Mouse (Mus musculus): ENCODE results near the gene Nhsl1. TPM values are rescaled to one million over a fixed set of nuclear protein-coding genes. Genes with fewer than 3 reads are reported as not detected.

Nhsl1 gene
- polyA plus RNA-seq, 1 experiment from 2014 or later = 10.6 TPM

GRCm38 (mm10) chr10:18468396-18468795, 149.6 kb downstream of the Nhsl1 start:
- Histone ChIP-seq H3K9me3 (no peaks in the 10 kb centered on the region), H3K4me3 (no peak overlapping the region), H3K27ac (no peak overlapping the region), H3K36me3 (peaks cover 12% of the 10 kb centered on the region; the same call in 1 of the 2 replicates), H3K27me3 (ENCODE audit: insufficient read depth, poor library complexity, severe bottlenecking) (no peaks in the 10 kb centered on the region), H3K4me1 (peaks cover 24% of the 10 kb centered on the region)
- WGBS = 46% methylated on average over 4 of the region's 4 CpGs
- DNase-seq (ENCODE audit: low spot score) = no peak

- peaks cover 23% of the 10 kb centered on the region for H3K4me1 ChIP-seq
Measured at GRCm38 (mm10) chr10:18469279-18470135, 150.7 kb downstream of the Nhsl1 start.

GRCm38 (mm10) chr10:18470351-18471060, 151.7 kb downstream of the Nhsl1 start:
- WGBS = 53% methylated on average over 20 of the region's 20 CpGs
- DNase-seq (ENCODE audit: low spot score) = no peak
- Histone ChIP-seq H3K4me3 (no peak overlapping the region), H3K36me3 (peaks cover 15% of the 10 kb centered on the region; the same call in 1 of the 2 replicates), H3K9me3 (no peaks in the 10 kb centered on the region), H3K27me3 (ENCODE audit: insufficient read depth, poor library complexity, severe bottlenecking) (no peaks in the 10 kb centered on the region), H3K4me1 (peaks cover 21% of the 10 kb centered on the region), H3K27ac (no peak overlapping the region)

More at GRCm38 (mm10) chr10:18469279-18470135, 150.7 kb downstream of the Nhsl1 start:
- WGBS = under 1% methylated on average over 17 of the region's 17 CpGs
- Histone ChIP-seq H3K4me3 (peak overlapping the region; percentile 47), H3K27me3 (ENCODE audit: insufficient read depth, poor library complexity, severe bottlenecking) (no peaks in the 10 kb centered on the region), H3K27ac (peak overlapping the region; percentile 36; the same call in 1 of the 2 replicates), H3K36me3 (peaks cover 15% of the 10 kb centered on the region; the same call in 1 of the 2 replicates), H3K9me3 (no peaks in the 10 kb centered on the region)
- DNase-seq (ENCODE audit: low spot score) = no peak

- no peak overlapping the region for H3K4me3 ChIP-seq
- H3K9me3 ChIP-seq = no peaks in the 10 kb centered on the region
- peaks cover 18% of the 10 kb centered on the region for H3K4me1 ChIP-seq
- 83% methylated on average over 5 of the region's 5 CpGs for WGBS
- no peak overlapping the region for H3K27ac ChIP-seq
- H3K27me3 ChIP-seq (ENCODE audit: insufficient read depth, poor library complexity, severe bottlenecking) = no peaks in the 10 kb centered on the region
- H3K36me3 ChIP-seq = peaks cover 15% of the 10 kb centered on the region; the same call in 1 of the 2 replicates
- DNase-seq (ENCODE audit: low spot score) = no peak
Measured at GRCm38 (mm10) chr10:18471648-18472047, 152.9 kb downstream of the Nhsl1 start.

GRCm38 (mm10) chr10:18475126-18475525, 156.3 kb downstream of the Nhsl1 start:
- WGBS = 85% methylated on average over 6 of the region's 6 CpGs
- Histone ChIP-seq H3K27ac (no peak overlapping the region), H3K36me3 (peaks cover 14% of the 10 kb centered on the region; the same call in 1 of the 2 replicates), H3K4me3 (no peak overlapping the region), H3K9me3 (no peaks in the 10 kb centered on the region), H3K27me3 (ENCODE audit: insufficient read depth, poor library complexity, severe bottlenecking) (no peaks in the 10 kb centered on the region), H3K4me1 (no peaks in the 10 kb centered on the region; the same call in 1 of the 2 replicates)
- DNase-seq (ENCODE audit: low spot score) = no peak

- H3K4me3 ChIP-seq = no peak overlapping the region
- no peak overlapping the region for H3K27ac ChIP-seq
- no peak for DNase-seq (ENCODE audit: low spot score)
- peaks cover 6% of the 10 kb centered on the region; the same call in 1 of the 2 replicates for H3K36me3 ChIP-seq
- H3K4me1 ChIP-seq = peaks cover 8% of the 10 kb centered on the region
- H3K9me3 ChIP-seq = no peaks in the 10 kb centered on the region
- no peaks in the 10 kb centered on the region for H3K27me3 ChIP-seq (ENCODE audit: insufficient read depth, poor library complexity, severe bottlenecking)
- WGBS = 84% methylated on average over 4 of the region's 4 CpGs
Measured at GRCm38 (mm10) chr10:18478294-18478693, 159.5 kb downstream of the Nhsl1 start.

- H3K27ac ChIP-seq = no peak overlapping the region
- WGBS = 80% methylated on average over 3 of the region's 3 CpGs
Measured at GRCm38 (mm10) chr10:18479285-18479684, 160.5 kb downstream of the Nhsl1 start.

GRCm38 (mm10) chr10:18480836-18481235, 162.1 kb downstream of the Nhsl1 start:
- H3K4me1 ChIP-seq = peaks cover 8% of the 10 kb centered on the region
- H3K27me3 ChIP-seq (ENCODE audit: insufficient read depth, poor library complexity, severe bottlenecking) = no peaks in the 10 kb centered on the region
- no peak overlapping the region for H3K4me3 ChIP-seq
- WGBS = 91% methylated on average over 10 of the region's 10 CpGs
- H3K36me3 ChIP-seq = peaks cover 2% of the 10 kb centered on the region; the same call in 1 of the 2 replicates
- no peak for DNase-seq (ENCODE audit: low spot score)
- H3K27ac ChIP-seq = no peak overlapping the region
- no peaks in the 10 kb centered on the region for H3K9me3 ChIP-seq

More at GRCm38 (mm10) chr10:18479285-18479684, 160.5 kb downstream of the Nhsl1 start:
- Histone ChIP-seq H3K36me3 (peaks cover 2% of the 10 kb centered on the region; the same call in 1 of the 2 replicates), H3K9me3 (no peaks in the 10 kb centered on the region), H3K4me3 (no peak overlapping the region), H3K27me3 (ENCODE audit: insufficient read depth, poor library complexity, severe bottlenecking) (no peaks in the 10 kb centered on the region), H3K4me1 (peaks cover 8% of the 10 kb centered on the region)
- no peak for DNase-seq (ENCODE audit: low spot score)

- Histone ChIP-seq H3K36me3 (peaks cover 2% of the 10 kb centered on the region; the same call in 1 of the 2 replicates), H3K27me3 (ENCODE audit: insufficient read depth, poor library complexity, severe bottlenecking) (no peaks in the 10 kb centered on the region), H3K9me3 (no peaks in the 10 kb centered on the region), H3K27ac (no peak overlapping the region; the same call in 1 of the 2 replicates), H3K4me1 (peaks cover 8% of the 10 kb centered on the region), H3K4me3 (no peak overlapping the region)
- WGBS = 14% methylated on average over 4 of the region's 4 CpGs
- no peak for DNase-seq (ENCODE audit: low spot score)
Measured at GRCm38 (mm10) chr10:18482558-18483141, 163.9 kb downstream of the Nhsl1 start.

GRCm38 (mm10) chr10:18483658-18484057, 164.9 kb downstream of the Nhsl1 start:
- peaks cover 8% of the 10 kb centered on the region for H3K4me1 ChIP-seq
- no peaks in the 10 kb centered on the region for H3K27me3 ChIP-seq (ENCODE audit: insufficient read depth, poor library complexity, severe bottlenecking)
- DNase-seq (ENCODE audit: low spot score) = no peak
- peaks cover 2% of the 10 kb centered on the region; the same call in 1 of the 2 replicates for H3K36me3 ChIP-seq
- 91% methylated on average over 3 of the region's 3 CpGs for WGBS
- no peak overlapping the region for H3K27ac ChIP-seq
- no peak overlapping the region for H3K4me3 ChIP-seq
- H3K9me3 ChIP-seq = no peaks in the 10 kb centered on the region

GRCm38 (mm10) chr10:18484731-18485130, 165.9 kb downstream of the Nhsl1 start:
- no peaks in the 10 kb centered on the region for H3K36me3 ChIP-seq
- no peak overlapping the region for H3K27ac ChIP-seq
- H3K4me3 ChIP-seq = no peak overlapping the region
- H3K4me1 ChIP-seq = peaks cover 8% of the 10 kb centered on the region
- no peak for DNase-seq (ENCODE audit: low spot score)
- WGBS = 84% methylated on average over 5 of the region's 5 CpGs
- H3K27me3 ChIP-seq (ENCODE audit: insufficient read depth, poor library complexity, severe bottlenecking) = no peaks in the 10 kb centered on the region
- no peaks in the 10 kb centered on the region for H3K9me3 ChIP-seq

GRCm38 (mm10) chr10:18488239-18488803, 169.5 kb downstream of the Nhsl1 start:
- peak; percentile 70 for DNase-seq (ENCODE audit: low spot score)
- H3K4me3 ChIP-seq = no peak overlapping the region
- H3K36me3 ChIP-seq = no peaks in the 10 kb centered on the region
- H3K4me1 ChIP-seq = peaks cover 17% of the 10 kb centered on the region; the same call in 1 of the 2 replicates
- 82% methylated on average over 7 of the region's 7 CpGs for WGBS
- no peaks in the 10 kb centered on the region for H3K27me3 ChIP-seq (ENCODE audit: insufficient read depth, poor library complexity, severe bottlenecking)
- no peak overlapping the region for H3K27ac ChIP-seq
- H3K9me3 ChIP-seq = no peaks in the 10 kb centered on the region

Measured in heart, embryonic 10.5 days (tissue).